Mouse (Mus musculus): ENCODE measurements around the gene Zfp46.

DNA sequence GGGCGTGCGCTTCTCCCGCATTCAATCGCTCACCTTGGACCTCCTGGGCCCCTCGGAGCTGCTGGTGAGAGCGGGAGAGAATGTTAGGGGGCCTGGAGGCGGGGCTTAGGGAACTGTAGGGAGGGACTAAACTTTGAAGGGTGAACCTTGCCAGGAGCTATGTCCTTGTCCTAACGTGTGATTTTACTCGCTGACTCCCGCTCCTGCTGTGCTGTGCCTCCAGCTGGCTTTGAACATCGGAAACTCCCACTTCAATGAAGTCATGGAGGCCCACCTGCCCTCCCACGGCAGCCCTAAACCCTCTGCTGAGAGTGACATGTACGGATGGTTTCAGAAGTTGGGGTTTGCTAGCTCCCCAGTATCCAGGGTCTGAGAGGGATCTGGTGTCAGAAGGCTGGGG is 45.8 kb upstream of the Zfp46 start:
- no peak for TF ChIP-seq CTCF (IDR thresholded peaks at IDR 0.05; ENCODE audit: low read depth)
- TF ChIP-seq EP300 (IDR thresholded peaks at IDR 0.05; ENCODE audit: low read depth), result no peak

All from liver, postnatal 0 days (tissue).